Mouse (Mus musculus): Measurements from ENCODE around the gene Magt1.
"Not testable (repeated sequence)": the region's sequence is repeated elsewhere in the genome, so short reads cannot be mapped to it uniquely, and the experiment has no call there.

Magt1 gene

GRCm38 (mm10) chrX:106011465-106012159 is at the start of gene Magt1:
Gene Magt1, minus strand, starts transcription at chrX:106011906.
- peak; percentile 74 for DNase-seq (ENCODE audit: low read depth)

- no peak for DNase-seq (ENCODE audit: low read depth)
Measured at GRCm38 (mm10) chrX:106048191-106048590, 36.5 kb upstream of the Magt1 start.

- DNase-seq (ENCODE audit: low read depth), result peak; percentile 15
Measured at GRCm38 (mm10) chrX:106045928-106046327, 34.2 kb upstream of the Magt1 start.

- DNase-seq (ENCODE audit: low read depth), result no peak
Measured at GRCm38 (mm10) chrX:106045455-106045854, 33.7 kb upstream of the Magt1 start.

GRCm38 (mm10) chrX:106043863-106044617 is 32.3 kb upstream of the Magt1 start:
- peak; percentile 72 for DNase-seq (ENCODE audit: low read depth)

- no peak for DNase-seq (ENCODE audit: low read depth)
Measured at GRCm38 (mm10) chrX:106037185-106037752, 25.6 kb upstream of the Magt1 start.

GRCm38 (mm10) chrX:106035727-106036126 is 24.0 kb upstream of the Magt1 start:
- no peak for DNase-seq (ENCODE audit: low read depth)

- no peak for DNase-seq (ENCODE audit: low read depth)
Measured at GRCm38 (mm10) chrX:106031124-106031523, 19.4 kb upstream of the Magt1 start.

GRCm38 (mm10) chrX:106030176-106030575 is 18.5 kb upstream of the Magt1 start:
- no peak for DNase-seq (ENCODE audit: low read depth)

GRCm38 (mm10) chrX:106027343-106027674 is 15.6 kb upstream of the Magt1 start:
- DNase-seq (ENCODE audit: low read depth), result no peak

- DNase-seq (ENCODE audit: low read depth), result peak; percentile 84
Measured at GRCm38 (mm10) chrX:106026418-106027342, 15.0 kb upstream of the Magt1 start, which contains the start of gene Atp7a. Gene Atp7a, plus strand, starts transcription at chrX:106027276.

GRCm38 (mm10) chrX:106017516-106017915 is 5.8 kb upstream of the Magt1 start:
- no peak for DNase-seq (ENCODE audit: low read depth)

- no peak for DNase-seq (ENCODE audit: low read depth)
Measured at GRCm38 (mm10) chrX:106017102-106017501, 5.4 kb upstream of the Magt1 start.

- DNase-seq (ENCODE audit: low read depth), result peak; percentile 86
Measured at GRCm38 (mm10) chrX:106015571-106016322, 4.0 kb upstream of the Magt1 start, which contains the start of gene Cox7b. Gene Cox7b, plus strand, starts transcription at chrX:106015700.

- not testable (repeated sequence) for DNase-seq (ENCODE audit: low read depth)
Measured at GRCm38 (mm10) chrX:106014741-106015377, 3.2 kb upstream of the Magt1 start.

GRCm38 (mm10) chrX:106013217-106013616 is 1.5 kb upstream of the Magt1 start:
- no peak for DNase-seq (ENCODE audit: low read depth)

- no peak for DNase-seq (ENCODE audit: low read depth)
Measured at GRCm38 (mm10) chrX:106012559-106012958, 853 bp upstream of the Magt1 start.

- no peak for DNase-seq (ENCODE audit: low read depth)
Measured at GRCm38 (mm10) chrX:106010762-106011161, 944 bp downstream of the Magt1 start.

GRCm38 (mm10) chrX:106001605-106002004 is 10.1 kb downstream of the Magt1 start:
- DNase-seq (ENCODE audit: low read depth), result no peak

- DNase-seq (ENCODE audit: low read depth), result not testable (repeated sequence)
Measured at GRCm38 (mm10) chrX:105957091-105957490, 54.6 kb downstream of the Magt1 start.

- no peak for DNase-seq (ENCODE audit: low read depth)
Measured at GRCm38 (mm10) chrX:105953999-105954398, 57.7 kb downstream of the Magt1 start.

Measured in c-Kit-positive CD71-positive TER-119-negative erythroid progenitor cells, embryonic 14.5 days (primary cell).